Mouse (Mus musculus) right cerebral cortex, postnatal 4 days (tissue): Measurements from ENCODE around the gene Atp1b2.

Experiments used
- DNase-seq: peaks from one replicate; pipeline ENCODE4 v3.0.0-alpha.2; 2022

Atp1b2 gene

GRCm38 (mm10) chr11:69606491-69606795, 701 bp upstream of the Atp1b2 start:
- no peak for DNase-seq

GRCm38 (mm10) chr11:69604795-69605664, 712 bp downstream of the Atp1b2 start:
- DNase-seq = peak; percentile 46

GRCm38 (mm10) chr11:69604347-69604746, 1.4 kb downstream of the Atp1b2 start:
- DNase-seq = no peak

GRCm38 (mm10) chr11:69603516-69603915, 2.2 kb downstream of the Atp1b2 start:
- no peak for DNase-seq

- no peak for DNase-seq
These were observed 4.0 kb downstream of the Atp1b2 start for GRCm38 (mm10) chr11:69601768-69602167.

- peak; percentile 77 for DNase-seq
These were observed 5.6 kb downstream of the Atp1b2 start for GRCm38 (mm10) chr11:69600098-69600497.

GRCm38 (mm10) chr11:69599436-69599835, 6.3 kb downstream of the Atp1b2 start:
- no peak for DNase-seq

- no peak for DNase-seq
These were observed 10.9 kb downstream of the Atp1b2 start for GRCm38 (mm10) chr11:69594853-69595252.

- DNase-seq = no peak
These were observed 12.9 kb downstream of the Atp1b2 start for GRCm38 (mm10) chr11:69592799-69593198.

GRCm38 (mm10) chr11:69591899-69592637, 13.7 kb downstream of the Atp1b2 start:
- DNase-seq = peak; percentile 82

GRCm38 (mm10) chr11:69591424-69591823, 14.3 kb downstream of the Atp1b2 start:
- no peak for DNase-seq

GRCm38 (mm10) chr11:69590622-69591021, 15.1 kb downstream of the Atp1b2 start:
- DNase-seq = no peak

- no peak for DNase-seq
These were observed 16.4 kb downstream of the Atp1b2 start for GRCm38 (mm10) chr11:69589207-69589834.

- DNase-seq = no peak
These were observed 19.9 kb downstream of the Atp1b2 start for GRCm38 (mm10) chr11:69585718-69586325.

GRCm38 (mm10) chr11:69584937-69585336, 20.8 kb downstream of the Atp1b2 start:
- DNase-seq = no peak

- no peak for DNase-seq
These were observed 21.7 kb downstream of the Atp1b2 start for GRCm38 (mm10) chr11:69584008-69584407.

- no peak for DNase-seq
These were observed 23.4 kb downstream of the Atp1b2 start for GRCm38 (mm10) chr11:69582230-69582805.

- no peak for DNase-seq
These were observed 23.9 kb downstream of the Atp1b2 start for GRCm38 (mm10) chr11:69581814-69582213.

GRCm38 (mm10) chr11:69581147-69581688, 24.5 kb downstream of the Atp1b2 start:
- peak; percentile 83 for DNase-seq

GRCm38 (mm10) chr11:69580572-69581146, 25.1 kb downstream of the Atp1b2 start:
- no peak for DNase-seq

- peak; percentile 72 for DNase-seq
These were observed 25.6 kb downstream of the Atp1b2 start, which contains the start of the genes Wrap53 and Trp53 for GRCm38 (mm10) chr11:69580091-69580514. Gene Wrap53, minus strand, starts transcription at chr11:69580255. Gene Trp53, plus strand, starts transcription at chr11:69580359.
